Mouse (Mus musculus) ES-Bruce4 (cell line): Measurements from ENCODE around the gene Cep170b. TPM values are rescaled to one million over a fixed set of nuclear protein-coding genes. Genes with fewer than 3 reads are reported as not detected.

Experiments used
- H3K27ac ChIP-seq: 2 replicates; pipeline ENCODE4 v1.5.1; 2012; ENCODE audit warnings: low read length, inconsistent platforms; ENCODE audit not compliant: insufficient read depth
- H3K27me3 ChIP-seq: 2 replicates; pipeline ENCODE4 v1.6.1; 2012; ENCODE audit warnings: mild to moderate bottlenecking, low read length, inconsistent platforms; ENCODE audit not compliant: control insufficient read depth, poor library complexity, insufficient read depth, severe bottlenecking
- H3K36me3 ChIP-seq: 2 replicates; pipeline ENCODE4 v1.6.1; 2012; ENCODE audit warnings: inconsistent platforms, mild to moderate bottlenecking, low read length, moderate library complexity; ENCODE audit not compliant: control insufficient read depth, poor library complexity, insufficient read depth, severe bottlenecking
- H3K4me1 ChIP-seq: one replicate; pipeline ENCODE4 v1.8.1; 2011; ENCODE audit warnings: low read length; ENCODE audit not compliant: control insufficient read depth, insufficient read depth
- H3K4me3 ChIP-seq: 2 replicates; pipeline ENCODE4 v1.5.1; 2011; ENCODE audit warnings: low read depth, mild to moderate bottlenecking, low read length
- H3K9ac ChIP-seq: 2 replicates; pipeline ENCODE4 v1.6.1; 2012; ENCODE audit warnings: low read depth, mild to moderate bottlenecking, inconsistent platforms; ENCODE audit not compliant: poor library complexity, severe bottlenecking
- H3K9me3 ChIP-seq: replicated peaks from 2 replicates; pipeline ENCODE4 v1.6.1; 2012; ENCODE audit warnings: mild to moderate bottlenecking, low read length, inconsistent platforms; ENCODE audit not compliant: control insufficient read depth, poor library complexity, insufficient read depth, severe bottlenecking
- CTCF ChIP-seq: IDR thresholded peaks from one replicate; pipeline ENCODE4 v1.8.1; 2011; ENCODE audit warnings: low read depth, low read length
- EP300 ChIP-seq: IDR thresholded peaks from 2 replicates; pipeline ENCODE4 v1.6.1; 2011; ENCODE audit warnings: low read depth, low read length; ENCODE audit not compliant: insufficient read depth
- POLR2A ChIP-seq: IDR thresholded peaks from one replicate; pipeline ENCODE4 v1.8.1; 2011; ENCODE audit warnings: low read length; ENCODE audit not compliant: insufficient read depth
- polyA plus RNA-seq: library from polyadenylated mRNA; stranded (reverse); fragments of >200 nt; gene quantifications from 2 replicates; pipeline ENCODE4 v1.2.4, GENCODE M21; 2011; ENCODE audit warnings: low read depth; ENCODE audit not compliant: missing spikeins, insufficient read depth, insufficient read length

Gene Cep170b
- polyA plus RNA-seq, 1 experiment = 104 TPM

- TF ChIP-seq POLR2A (no peak), EP300 (no peak), CTCF (no peak)
- Histone ChIP-seq H3K27me3 (no peaks in the 10 kb centered on the region), H3K4me1 (no peaks in the 10 kb centered on the region), H3K9ac (no peak overlapping the region), H3K9me3 (no peaks in the 10 kb centered on the region), H3K27ac (no peak overlapping the region), H3K4me3 (no peak overlapping the region), H3K36me3 (no peaks in the 10 kb centered on the region)
These were observed 23.3 kb upstream of the Cep170b start for GRCm38 (mm10) chr12:112696806-112697425.

- H3K9me3 ChIP-seq = no peaks in the 10 kb centered on the region
- no peaks in the 10 kb centered on the region for H3K36me3 ChIP-seq
- H3K9ac ChIP-seq = no peak overlapping the region
- TF ChIP-seq POLR2A = no peak
- no peak for TF ChIP-seq CTCF
- TF ChIP-seq EP300 = no peak
- H3K4me1 ChIP-seq = no peaks in the 10 kb centered on the region
- no peak overlapping the region for H3K27ac ChIP-seq
- H3K4me3 ChIP-seq = no peak overlapping the region
- H3K27me3 ChIP-seq = no peaks in the 10 kb centered on the region
These were observed 19.7 kb upstream of the Cep170b start for GRCm38 (mm10) chr12:112700522-112700921.

DNA sequence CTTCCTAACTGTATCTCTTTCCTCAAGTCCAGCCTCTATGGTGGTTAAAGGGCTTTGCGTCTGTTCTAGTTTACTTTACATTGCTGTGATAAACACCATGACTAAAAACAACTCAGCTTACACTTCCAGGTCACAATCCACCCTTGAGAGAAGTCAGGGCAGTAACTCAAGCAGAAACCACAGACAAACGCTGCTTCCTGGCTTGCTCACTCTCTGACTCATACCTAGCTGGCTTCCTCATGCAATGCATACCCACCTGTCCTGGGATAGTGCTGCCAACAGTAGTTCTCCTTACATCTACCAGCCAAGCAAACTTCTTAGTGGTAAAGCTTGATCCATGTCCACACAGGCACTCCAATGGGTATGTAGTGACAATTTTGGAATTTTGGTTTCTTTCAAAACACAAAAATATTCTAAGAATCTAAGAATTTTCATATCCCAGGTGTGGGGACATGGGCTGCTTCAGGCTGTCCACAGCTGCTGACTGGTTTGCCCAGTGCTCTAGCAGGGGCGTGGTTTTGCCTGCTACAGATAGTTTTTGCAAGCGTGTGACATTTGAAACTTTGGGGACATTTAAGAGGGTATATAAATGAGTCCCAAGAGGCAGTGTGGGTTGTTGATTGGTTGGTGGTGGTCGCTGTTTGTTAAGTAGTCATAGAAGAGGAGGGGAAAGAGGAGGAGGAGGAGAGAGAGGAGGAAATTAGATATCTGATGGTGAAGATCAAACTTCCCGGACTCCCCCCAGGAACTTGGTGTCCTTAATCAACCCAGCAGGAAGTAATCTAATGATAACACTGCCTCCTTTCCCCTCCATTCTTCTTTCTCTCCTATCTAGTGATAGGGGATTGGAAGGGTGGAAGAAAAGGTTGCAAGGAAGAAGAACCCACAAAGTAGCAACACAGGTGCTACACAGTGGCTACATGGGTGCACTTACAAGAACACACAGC is 17.6 kb upstream of the Cep170b start:
- H3K27me3 ChIP-seq = no peaks in the 10 kb centered on the region
- H3K27ac ChIP-seq = no peak overlapping the region
- H3K4me1 ChIP-seq = no peaks in the 10 kb centered on the region

GRCm38 (mm10) chr12:112706704-112707572 is 13.3 kb upstream of the Cep170b start:
- peak; percentile 100 for TF ChIP-seq CTCF
- TF ChIP-seq EP300 = no peak; the same call in 1 of the 2 replicates
- Histone ChIP-seq H3K4me3 (peak overlapping the region; percentile 20; the same call in 1 of the 2 replicates), H3K9me3 (no peaks in the 10 kb centered on the region), H3K4me1 (no peaks in the 10 kb centered on the region), H3K27me3 (no peaks in the 10 kb centered on the region), H3K27ac (no peak overlapping the region), H3K9ac (no peak overlapping the region), H3K36me3 (no peaks in the 10 kb centered on the region)

More for the DNA sequence above, 17.6 kb upstream of the Cep170b start:
- Histone ChIP-seq H3K36me3 (no peaks in the 10 kb centered on the region), H3K4me3 (no peak overlapping the region), H3K9me3 (no peaks in the 10 kb centered on the region), H3K9ac (no peak overlapping the region)
- TF ChIP-seq POLR2A (no peak), CTCF (no peak), EP300 (no peak)

- no peak overlapping the region for H3K9ac ChIP-seq
- H3K4me1 ChIP-seq = no peaks in the 10 kb centered on the region
- H3K27ac ChIP-seq = no peak overlapping the region
- H3K9me3 ChIP-seq = no peaks in the 10 kb centered on the region
- no peaks in the 10 kb centered on the region for H3K27me3 ChIP-seq
- TF ChIP-seq EP300 = no peak
- no peak for TF ChIP-seq POLR2A
- no peak for TF ChIP-seq CTCF
- H3K36me3 ChIP-seq = no peaks in the 10 kb centered on the region
- H3K4me3 ChIP-seq = no peak overlapping the region
These were observed 12.7 kb upstream of the Cep170b start for GRCm38 (mm10) chr12:112707573-112707869.
